Mouse (Mus musculus) limb, embryonic 13.5 days (tissue): ENCODE results near the gene Vwa3b. TPM values are rescaled to one million over a fixed set of nuclear protein-coding genes. Genes with fewer than 3 reads are reported as not detected.

Source experiments
- ATAC-seq: fragments of 200-750 bp; cut with Nextera tagmentation; 2 replicates; pipeline ENCODE4 v1.8.0; 2017; ENCODE audit warnings: low read depth, moderate number of reproducible peaks, moderate TSS enrichment; ENCODE audit not compliant: low FRiP score
- H3K27ac ChIP-seq: fragments of 300-500 bp; sonication (generic); 2 replicates; pipeline ENCODE4 v1.5.1; 2015; ENCODE audit warnings: inconsistent platforms, mild to moderate bottlenecking, moderate library complexity
- H3K27me3 ChIP-seq: fragments of 300-500 bp; sonication (generic); 2 replicates; pipeline ENCODE4 v1.6.1; 2015; ENCODE audit warnings: mild to moderate bottlenecking, inconsistent platforms
- H3K36me3 ChIP-seq: fragments of 300-500 bp; sonication (generic); 2 replicates; pipeline ENCODE4 v1.6.1; 2015; ENCODE audit warnings: inconsistent platforms, mild to moderate bottlenecking, moderate library complexity
- H3K4me1 ChIP-seq: fragments of 300-500 bp; sonication (generic); 2 replicates; pipeline ENCODE4 v1.6.1; 2015; ENCODE audit warnings: inconsistent platforms
- H3K4me2 ChIP-seq: fragments of 300-500 bp; sonication (generic); replicated peaks from 2 replicates; pipeline ENCODE4 v1.6.1; 2015; ENCODE audit warnings: inconsistent platforms, mild to moderate bottlenecking, moderate library complexity
- H3K4me3 ChIP-seq: fragments of 300-500 bp; sonication (generic); 2 replicates; pipeline ENCODE4 v1.5.1; 2015; ENCODE audit warnings: moderate library complexity, mild to moderate bottlenecking, inconsistent platforms
- H3K9ac ChIP-seq: fragments of 300-500 bp; sonication (generic); 2 replicates; pipeline ENCODE4 v1.6.1; 2015; ENCODE audit warnings: mild to moderate bottlenecking, inconsistent platforms
- H3K9me3 ChIP-seq: fragments of 300-500 bp; sonication (generic); 2 replicates; pipeline ENCODE4 v1.6.1; 2016; ENCODE audit warnings: inconsistent platforms
- WGBS: fragments of 180-500 bp; shearing (Covaris S2); methylation state at CpG from one replicate; pipeline ENCODE4 v1.1.7; 2015; 5-methylcytosine and 5-hydroxymethylcytosine counted together
- polyA plus RNA-seq: library from polyadenylated mRNA; unstranded; fragments of >200 nt; fragmentation: Nextera tagmentation; extraction: Ambion mirVana; gene quantifications from 2 replicates; pipeline ENCODE4 v1.2.1, GENCODE M21; 2015

Vwa3b gene
- polyA plus RNA-seq, 1 experiment from 2014 or later, result 1.9 TPM

DNA sequence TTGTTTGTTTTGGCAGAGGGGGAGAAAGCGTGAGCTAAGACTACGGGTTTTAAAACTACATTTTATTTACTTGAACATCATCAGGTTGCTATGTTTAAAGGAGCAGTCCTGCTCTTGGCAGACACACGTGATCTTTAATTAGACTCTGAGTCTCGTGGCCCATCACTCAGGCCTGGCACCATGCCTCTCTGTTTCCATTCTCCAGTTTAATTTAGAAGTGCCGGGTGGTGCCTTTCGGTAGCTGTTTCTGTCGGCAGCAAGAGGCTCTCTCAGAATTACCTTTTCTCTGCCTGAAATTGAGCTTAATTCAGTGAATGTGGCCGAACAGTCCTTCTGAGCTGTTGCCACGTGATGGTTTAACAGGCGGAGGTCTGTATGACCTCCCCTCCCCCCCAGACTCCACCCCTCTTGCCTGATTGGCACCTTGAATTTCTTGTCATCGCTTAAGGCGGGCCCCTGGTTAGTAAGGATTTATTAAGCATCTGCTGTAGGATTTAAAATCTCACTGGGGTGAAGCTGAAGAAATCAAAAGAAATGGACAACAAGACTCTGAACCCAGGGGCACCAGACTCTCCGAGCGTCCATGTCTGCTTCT, 51.7 kb downstream of the Vwa3b start:
- no peak for ATAC-seq
- WGBS, result 62% methylated on average over 14 of the region's 14 CpGs
- Histone ChIP-seq H3K36me3 (no peaks in the 10 kb centered on the region), H3K4me3 (no peak overlapping the region), H3K9ac (no peak overlapping the region), H3K4me2 (no peak overlapping the region), H3K27ac (no peak overlapping the region), H3K9me3 (no peaks in the 10 kb centered on the region), H3K27me3 (no peaks in the 10 kb centered on the region), H3K4me1 (0 out of 2 replicates have a peak, but pooled peaks cover 4% of the 10 kb centered on the region)

DNA sequence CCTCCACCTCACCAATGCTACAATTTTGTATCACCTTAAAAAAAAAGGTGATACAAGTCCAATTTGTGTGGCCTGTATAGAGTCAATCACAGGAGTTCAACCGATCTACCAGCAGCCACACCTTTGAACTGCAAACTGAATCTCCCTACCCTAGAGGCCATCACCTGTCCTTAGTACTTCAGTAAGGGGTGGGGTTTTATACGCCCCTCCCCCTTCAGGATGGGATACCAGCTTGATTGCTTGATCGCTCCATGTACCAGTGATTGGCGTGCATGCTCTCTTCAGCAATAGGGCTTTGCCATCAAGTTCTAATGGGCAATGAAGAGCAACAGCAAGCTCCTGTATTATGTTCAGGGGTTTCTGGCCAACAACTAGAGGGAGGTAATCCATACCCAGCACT, 54.0 kb downstream of the Vwa3b start:
- no peak overlapping the region for H3K9ac ChIP-seq
- 0 out of 2 replicates have a peak, but pooled peaks cover 4% of the 10 kb centered on the region for H3K4me1 ChIP-seq
- no peak overlapping the region for H3K27ac ChIP-seq
- WGBS, result 86% methylated on average over 4 of the region's 4 CpGs
- no peak overlapping the region for H3K4me3 ChIP-seq
- no peak overlapping the region for H3K4me2 ChIP-seq
- no peaks in the 10 kb centered on the region for H3K9me3 ChIP-seq
- no peak for ATAC-seq
- H3K36me3 ChIP-seq, result no peaks in the 10 kb centered on the region
- H3K27me3 ChIP-seq, result no peaks in the 10 kb centered on the region

DNA sequence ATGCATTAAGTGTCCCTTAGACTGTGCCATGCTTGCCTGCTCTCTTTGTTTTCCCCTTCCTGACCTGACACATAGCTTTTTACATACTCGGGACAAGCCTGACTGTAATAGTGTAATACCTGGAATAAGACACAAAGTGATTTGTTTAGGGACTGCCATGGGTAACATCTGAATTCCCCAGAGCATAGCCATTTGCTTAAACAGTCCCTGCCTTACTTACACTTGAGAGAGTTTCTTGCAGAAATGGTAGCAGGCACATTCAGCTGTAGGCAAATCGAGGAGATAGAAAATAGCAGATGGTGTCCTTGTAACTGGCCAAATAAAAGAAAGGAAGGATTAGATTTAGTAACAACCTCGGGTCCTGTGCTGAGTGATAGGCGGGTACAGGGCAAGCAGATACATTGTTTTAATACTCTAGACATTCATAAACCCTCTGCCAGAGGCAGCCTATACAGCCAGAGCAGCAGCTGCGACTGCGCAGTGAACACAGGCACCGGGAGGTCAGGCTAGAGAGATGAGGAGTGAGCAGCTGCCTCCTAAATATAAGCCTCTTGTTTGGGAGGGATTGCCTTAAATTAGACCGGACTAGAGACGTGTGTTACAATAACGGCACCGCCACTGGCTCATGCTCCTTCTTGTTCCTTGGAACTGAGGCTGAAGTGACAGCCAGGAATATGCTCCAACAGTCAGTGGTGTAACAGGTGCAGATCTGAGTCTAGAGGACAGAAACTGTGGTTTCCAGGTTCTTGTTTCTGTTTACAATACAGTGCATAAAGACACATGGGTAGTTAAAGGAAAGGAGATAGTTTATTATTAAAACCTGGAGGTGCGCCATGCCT, 55.2 kb downstream of the Vwa3b start:
- no peak overlapping the region for H3K27ac ChIP-seq

DNA sequence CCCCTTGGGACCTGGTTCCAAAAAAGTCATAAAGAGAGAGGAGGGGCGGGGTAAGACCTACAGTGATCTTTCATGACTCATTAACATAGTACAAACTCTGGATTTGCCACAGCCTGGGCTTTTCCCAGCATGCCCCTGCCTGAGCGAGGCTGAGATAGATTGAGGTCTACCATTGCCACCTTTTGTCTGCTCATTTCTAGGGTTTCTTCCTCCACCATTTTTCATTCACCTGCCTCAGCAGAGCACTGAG, 55.7 kb downstream of the Vwa3b start:
- Histone ChIP-seq H3K9ac (no peak overlapping the region), H3K27me3 (no peaks in the 10 kb centered on the region), H3K36me3 (no peaks in the 10 kb centered on the region), H3K27ac (no peak overlapping the region), H3K4me3 (no peak overlapping the region), H3K9me3 (no peaks in the 10 kb centered on the region), H3K4me2 (no peak overlapping the region), H3K4me1 (0 out of 2 replicates have a peak, but pooled peaks cover 4% of the 10 kb centered on the region)
- 92% methylated on average over 2 of the region's 2 CpGs for WGBS
- no peak for ATAC-seq

More for the DNA sequence above, 55.2 kb downstream of the Vwa3b start:
- Histone ChIP-seq H3K27me3 (no peaks in the 10 kb centered on the region), H3K4me2 (no peak overlapping the region), H3K36me3 (no peaks in the 10 kb centered on the region), H3K9me3 (no peaks in the 10 kb centered on the region), H3K9ac (no peak overlapping the region), H3K4me1 (0 out of 2 replicates have a peak, but pooled peaks cover 4% of the 10 kb centered on the region), H3K4me3 (no peak overlapping the region)
- WGBS, result 64% methylated on average over 12 of the region's 12 CpGs
- peak; percentile 78 for ATAC-seq

DNA sequence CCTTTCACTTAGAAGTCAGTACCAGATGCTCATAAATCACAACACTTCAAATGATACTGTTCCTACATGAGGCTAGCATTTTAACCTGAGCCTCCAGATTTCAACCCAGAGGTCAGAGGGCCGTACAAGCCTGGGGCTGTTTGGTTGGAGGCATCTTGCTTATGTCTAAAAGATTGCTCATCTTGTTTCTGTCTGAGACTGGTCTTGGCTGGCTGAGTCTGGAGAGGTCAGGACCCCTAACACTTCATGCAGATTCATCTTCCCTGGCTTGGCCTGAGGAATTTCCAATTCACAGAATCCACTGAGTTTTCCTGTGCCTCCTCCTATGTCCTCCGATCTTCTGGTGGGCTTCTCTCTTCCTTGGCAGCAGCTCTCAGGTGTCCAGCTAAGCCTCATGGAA, 57.7 kb downstream of the Vwa3b start:
- Histone ChIP-seq H3K9ac (no peak overlapping the region), H3K4me2 (no peak overlapping the region), H3K27ac (no peak overlapping the region), H3K4me3 (no peak overlapping the region), H3K9me3 (no peaks in the 10 kb centered on the region), H3K27me3 (no peaks in the 10 kb centered on the region), H3K4me1 (no peaks in the 10 kb centered on the region), H3K36me3 (no peaks in the 10 kb centered on the region)
- no peak for ATAC-seq
- 43% methylated on average over 2 of the region's 2 CpGs for WGBS

DNA sequence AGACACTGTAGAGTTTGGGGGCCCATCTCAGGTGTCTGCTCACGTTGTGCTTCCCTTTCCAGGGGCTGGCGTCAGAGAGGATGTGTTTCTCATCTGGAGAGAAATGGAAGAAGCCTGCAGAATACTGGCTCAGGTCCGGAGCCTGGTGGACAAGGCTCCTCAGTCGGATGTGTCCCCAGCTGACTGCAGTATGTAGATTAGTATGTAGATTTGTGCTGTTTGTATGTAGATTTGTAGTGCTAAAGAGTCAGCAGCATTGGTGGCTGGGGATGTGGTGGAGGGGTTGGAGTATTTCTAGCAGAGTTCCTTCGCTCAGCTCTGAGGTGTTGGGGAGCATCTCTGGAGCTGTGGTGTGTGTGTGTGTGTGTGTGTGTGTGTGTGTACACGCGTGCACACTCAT, 58.8 kb downstream of the Vwa3b start:
- H3K27ac ChIP-seq, result no peak overlapping the region
- H3K9me3 ChIP-seq, result no peaks in the 10 kb centered on the region
- no peaks in the 10 kb centered on the region for H3K27me3 ChIP-seq
- H3K4me3 ChIP-seq, result no peak overlapping the region
- ATAC-seq, result no peak
- no peak overlapping the region for H3K4me2 ChIP-seq
- H3K9ac ChIP-seq, result no peak overlapping the region
- H3K4me1 ChIP-seq, result no peaks in the 10 kb centered on the region
- no peaks in the 10 kb centered on the region for H3K36me3 ChIP-seq
- WGBS, result 52% methylated on average over 7 of the region's 7 CpGs

DNA sequence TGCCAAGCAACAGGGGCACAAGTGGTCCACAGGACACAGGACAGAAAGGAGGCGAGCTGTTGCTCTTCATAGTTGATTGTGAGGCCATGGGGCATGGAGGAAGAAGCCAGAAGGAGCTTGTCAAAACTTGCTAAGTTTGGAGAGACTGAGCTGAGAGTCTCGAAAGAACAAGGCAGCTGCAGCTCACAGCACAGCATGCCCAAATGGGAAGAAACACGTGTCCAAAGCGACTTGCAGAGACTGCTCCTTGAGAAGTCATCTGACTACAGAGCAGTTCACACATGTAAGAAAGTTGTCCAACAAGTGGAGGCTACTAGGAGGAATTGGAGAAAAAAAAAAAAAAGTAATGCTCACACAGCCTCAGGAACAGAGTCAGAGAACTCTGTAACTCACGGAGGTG, 62.8 kb downstream of the Vwa3b start:
- no peaks in the 10 kb centered on the region for H3K4me1 ChIP-seq
- no peak overlapping the region for H3K4me3 ChIP-seq
- 67% methylated on average over 5 of the region's 5 CpGs for WGBS
- H3K9me3 ChIP-seq, result no peaks in the 10 kb centered on the region
- no peaks in the 10 kb centered on the region for H3K36me3 ChIP-seq
- H3K9ac ChIP-seq, result no peak overlapping the region
- no peak overlapping the region for H3K4me2 ChIP-seq
- ATAC-seq, result no peak
- H3K27me3 ChIP-seq, result no peaks in the 10 kb centered on the region
- no peak overlapping the region for H3K27ac ChIP-seq

DNA sequence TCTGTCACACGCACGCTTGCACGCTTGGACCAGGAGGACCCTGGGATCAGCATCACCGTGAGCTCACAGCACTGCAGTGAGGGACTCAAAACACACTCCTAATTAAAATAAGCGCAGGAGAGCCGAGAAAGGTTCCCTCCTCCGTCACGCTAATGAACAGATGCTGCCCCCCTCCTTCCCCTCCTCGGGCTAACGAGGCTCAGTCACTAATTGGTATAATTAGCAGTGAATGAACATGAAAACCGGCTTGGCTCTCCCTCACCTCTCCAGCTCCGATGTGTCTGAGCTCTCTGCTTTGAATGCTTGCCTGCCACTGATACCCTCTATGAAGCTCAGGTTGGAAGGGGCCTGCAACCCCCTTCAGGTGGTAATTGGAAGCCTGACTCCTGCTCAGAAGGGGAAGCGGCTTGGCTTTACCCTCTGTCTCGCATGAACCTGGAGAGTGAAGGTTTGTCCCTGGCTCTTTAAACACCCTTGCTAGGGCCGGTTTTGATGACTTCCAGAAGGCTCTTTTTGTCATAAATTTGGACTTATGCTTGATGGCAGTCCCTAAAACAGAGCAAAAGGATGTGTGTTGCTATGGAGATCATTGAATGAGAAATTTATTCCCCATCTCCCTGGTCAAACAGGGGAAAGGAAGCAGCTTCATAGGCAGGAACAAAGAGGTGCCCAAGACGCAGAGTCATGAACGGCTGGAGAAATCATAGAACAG, 71.1 kb downstream of the Vwa3b start:
- H3K27ac ChIP-seq, result no peak overlapping the region
- H3K9ac ChIP-seq, result no peak overlapping the region
- H3K4me1 ChIP-seq, result peaks cover 11% of the 10 kb centered on the region
- no peaks in the 10 kb centered on the region for H3K36me3 ChIP-seq
- peak; percentile 36; the same call in 1 of the 2 replicates for ATAC-seq
- H3K4me2 ChIP-seq, result peak overlapping the region; percentile 47
- no peak overlapping the region for H3K4me3 ChIP-seq
- 26% methylated on average over 17 of the region's 17 CpGs for WGBS
- H3K27me3 ChIP-seq, result no peaks in the 10 kb centered on the region
- H3K9me3 ChIP-seq, result no peaks in the 10 kb centered on the region

DNA sequence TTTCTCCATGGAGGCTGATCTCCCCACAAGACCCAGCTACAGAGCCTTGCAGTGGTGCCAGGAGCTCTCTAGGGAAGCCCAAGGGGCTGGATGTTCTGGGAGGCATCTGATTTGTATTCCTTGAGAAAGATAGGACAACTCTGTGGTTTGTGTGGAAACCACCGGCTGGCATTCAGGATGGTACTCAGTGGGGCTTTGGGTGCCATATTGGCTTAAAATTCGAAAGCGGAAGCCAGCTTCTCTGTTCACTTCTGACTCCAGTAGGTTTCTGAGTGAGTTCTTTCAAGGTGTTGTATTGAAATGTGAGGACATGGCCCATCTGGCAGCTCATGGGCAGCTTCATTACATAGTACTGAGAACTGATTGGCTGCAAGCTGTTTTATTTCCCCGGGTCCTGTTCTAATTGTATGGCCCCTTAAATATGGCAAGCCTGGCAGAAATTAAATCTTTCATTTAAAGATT, 71.7 kb downstream of the Vwa3b start:
- no peak overlapping the region for H3K9ac ChIP-seq
- no peak overlapping the region for H3K4me2 ChIP-seq
- no peaks in the 10 kb centered on the region for H3K27me3 ChIP-seq
- H3K4me1 ChIP-seq, result peaks cover 11% of the 10 kb centered on the region
- no peak overlapping the region for H3K4me3 ChIP-seq
- H3K36me3 ChIP-seq, result no peaks in the 10 kb centered on the region
- no peaks in the 10 kb centered on the region for H3K9me3 ChIP-seq
- ATAC-seq, result no peak
- H3K27ac ChIP-seq, result no peak overlapping the region
- WGBS, result 87% methylated on average over 4 of the region's 4 CpGs

DNA sequence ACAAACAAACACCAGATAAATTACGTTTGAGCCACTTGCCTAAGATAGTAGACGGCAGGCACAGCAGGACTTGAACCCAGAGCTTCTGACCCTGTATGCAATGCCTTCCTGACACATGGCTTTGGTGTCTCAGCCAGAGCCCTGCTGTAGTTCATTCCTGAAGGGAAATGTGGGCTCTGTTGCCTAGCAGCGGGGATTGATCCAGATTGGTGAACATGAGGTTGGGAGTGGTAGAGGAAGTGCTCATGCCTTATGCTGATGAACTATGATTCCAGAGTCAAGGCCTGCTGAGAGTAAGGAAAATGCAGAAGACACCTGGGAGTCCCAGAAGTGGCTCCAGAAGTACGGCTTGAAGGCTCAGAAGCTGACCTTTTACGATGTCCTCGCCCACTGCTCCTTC, 74.0 kb downstream of the Vwa3b start:
- Histone ChIP-seq H3K36me3 (no peaks in the 10 kb centered on the region), H3K27ac (no peak overlapping the region), H3K4me3 (no peak overlapping the region), H3K9ac (no peak overlapping the region), H3K4me1 (peaks cover 15% of the 10 kb centered on the region), H3K27me3 (no peaks in the 10 kb centered on the region), H3K4me2 (no peak overlapping the region), H3K9me3 (no peaks in the 10 kb centered on the region)
- WGBS, result 88% methylated on average over 6 of the region's 6 CpGs
- ATAC-seq, result no peak

DNA sequence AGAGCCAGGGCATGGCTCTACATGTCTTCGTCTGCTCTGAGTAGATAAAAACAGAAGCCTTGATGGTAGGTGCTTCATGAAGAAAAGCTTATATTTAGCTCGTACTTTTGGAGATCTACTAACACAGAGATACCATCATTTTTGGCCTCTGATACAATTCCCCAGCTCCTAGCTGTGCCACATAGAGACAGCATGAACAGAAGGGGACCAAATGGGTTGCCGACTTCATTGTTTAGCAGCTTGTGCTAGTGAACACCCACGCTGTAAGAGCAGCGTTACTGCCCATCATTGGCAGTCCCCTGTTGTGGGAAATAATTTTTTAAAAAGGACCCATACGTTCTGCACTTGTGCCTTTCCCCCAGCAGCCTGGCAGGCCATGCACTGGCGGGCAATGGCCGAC, 74.6 kb downstream of the Vwa3b start:
- ATAC-seq, result no peak
- H3K4me2 ChIP-seq, result no peak overlapping the region
- H3K27ac ChIP-seq, result no peak overlapping the region
- H3K27me3 ChIP-seq, result no peaks in the 10 kb centered on the region
- no peak overlapping the region for H3K4me3 ChIP-seq
- H3K36me3 ChIP-seq, result no peaks in the 10 kb centered on the region
- no peak overlapping the region for H3K9ac ChIP-seq
- H3K9me3 ChIP-seq, result no peaks in the 10 kb centered on the region
- peaks cover 15% of the 10 kb centered on the region for H3K4me1 ChIP-seq
- whole genome bisulfite sequencing, result 86% methylated on average over 8 of the region's 8 CpGs

DNA sequence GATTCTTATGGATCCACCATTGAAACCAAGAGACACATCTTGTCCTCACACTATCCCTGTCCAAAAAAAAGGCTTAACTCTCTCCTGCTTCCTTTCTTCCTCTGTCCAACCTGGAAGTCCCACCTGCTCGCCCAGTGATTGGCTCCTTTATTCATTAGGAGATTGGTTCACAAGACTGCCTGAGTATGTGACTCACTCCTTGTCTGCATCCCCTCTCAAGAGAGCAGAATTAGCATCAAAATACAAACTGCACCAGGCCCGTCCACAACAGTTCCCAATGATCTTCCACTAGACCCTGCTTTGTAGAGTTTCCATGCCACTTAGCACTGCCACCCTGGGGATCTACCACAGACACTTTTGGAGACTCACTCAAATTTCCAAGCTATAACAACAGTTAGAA, 75.3 kb downstream of the Vwa3b start:
- 86% methylated on average over 2 of the region's 2 CpGs for WGBS
- no peak overlapping the region for H3K4me3 ChIP-seq
- H3K9ac ChIP-seq, result no peak overlapping the region
- H3K4me2 ChIP-seq, result no peak overlapping the region
- H3K27ac ChIP-seq, result no peak overlapping the region
- H3K4me1 ChIP-seq, result peaks cover 15% of the 10 kb centered on the region
- no peak for ATAC-seq
- H3K27me3 ChIP-seq, result no peaks in the 10 kb centered on the region
- H3K9me3 ChIP-seq, result no peaks in the 10 kb centered on the region
- no peaks in the 10 kb centered on the region for H3K36me3 ChIP-seq
